Mouse (Mus musculus): Measurements from ENCODE around the gene Eif2b1. TPM values are rescaled to one million over a fixed set of nuclear protein-coding genes. Genes with fewer than 3 reads are reported as not detected.
A peak's percentile ranks its signal among the peaks of the same experiment; 100 is the strongest.
"Not testable (repeated sequence)": the region's sequence is repeated elsewhere in the genome, so short reads cannot be mapped to it uniquely, and the experiment has no call there.

Eif2b1 gene
- total RNA-seq, 4 experiments from 2014 or later = 34.2 to 36.9 (median 35.2) TPM

- not testable (repeated sequence) for DNase-seq (ENCODE audit: low spot score in 2 of 2)
These were observed 28.2 kb downstream of the Eif2b1 start for GRCm38 (mm10) chr5:124550737-124551136.

GRCm38 (mm10) chr5:124541602-124541973, 37.3 kb downstream of the Eif2b1 start:
- DNase-seq (ENCODE audit: low spot score in 2 of 2) = no peak

GRCm38 (mm10) chr5:124540905-124541601, 37.9 kb downstream of the Eif2b1 start:
- DNase-seq (ENCODE audit: low spot score in 2 of 2) = peak in 1 of 2 experiments; percentile 35

GRCm38 (mm10) chr5:124540383-124540786, 38.5 kb downstream of the Eif2b1 start, which contains the start of gene Tmed2:
Tmed2 (plus strand) TSS chr5:124540695.
- peak; percentile 96 to 98 for DNase-seq (ENCODE audit: low spot score in 2 of 2)

GRCm38 (mm10) chr5:124539905-124540304, 39.0 kb downstream of the Eif2b1 start:
- no peak for DNase-seq (ENCODE audit: low spot score in 2 of 2)

GRCm38 (mm10) chr5:124538813-124539792, 39.8 kb downstream of the Eif2b1 start:
- DNase-seq (ENCODE audit: low spot score in 2 of 2) = peak in 1 of 2 experiments; percentile 67

- peak in 1 of 2 experiments; percentile 30 for DNase-seq (ENCODE audit: low spot score in 2 of 2)
These were observed 42.2 kb downstream of the Eif2b1 start for GRCm38 (mm10) chr5:124536776-124537175.

- no peak for DNase-seq (ENCODE audit: low spot score in 2 of 2)
These were observed 43.9 kb downstream of the Eif2b1 start for GRCm38 (mm10) chr5:124535016-124535415.

- no peak for DNase-seq (ENCODE audit: low spot score in 2 of 2)
These were observed 46.5 kb downstream of the Eif2b1 start for GRCm38 (mm10) chr5:124532451-124532850.

GRCm38 (mm10) chr5:124531583-124531930, 47.4 kb downstream of the Eif2b1 start:
- no peak for DNase-seq (ENCODE audit: low spot score in 2 of 2)

GRCm38 (mm10) chr5:124530655-124531582, 48.0 kb downstream of the Eif2b1 start, which contains the start of gene Rilpl1:
Rilpl1 (minus strand) TSS chr5:124531391.
- DNase-seq (ENCODE audit: low spot score in 2 of 2) = peak; percentile 68 to 71

GRCm38 (mm10) chr5:124529697-124530096, 49.2 kb downstream of the Eif2b1 start:
- no peak for DNase-seq (ENCODE audit: low spot score in 2 of 2)

GRCm38 (mm10) chr5:124529191-124529651, 49.7 kb downstream of the Eif2b1 start:
- DNase-seq (ENCODE audit: low spot score in 2 of 2) = no peak

- DNase-seq (ENCODE audit: low spot score in 2 of 2) = no peak
These were observed 50.1 kb downstream of the Eif2b1 start for GRCm38 (mm10) chr5:124528791-124529190.

GRCm38 (mm10) chr5:124528351-124528750, 50.6 kb downstream of the Eif2b1 start:
- no peak for DNase-seq (ENCODE audit: low spot score in 2 of 2)

GRCm38 (mm10) chr5:124524943-124525342, 54.0 kb downstream of the Eif2b1 start:
- no peak for DNase-seq (ENCODE audit: low spot score in 2 of 2)

- no peak for DNase-seq (ENCODE audit: low spot score in 2 of 2)
These were observed 55.9 kb downstream of the Eif2b1 start for GRCm38 (mm10) chr5:124523032-124523431.

GRCm38 (mm10) chr5:124521588-124521987, 57.3 kb downstream of the Eif2b1 start:
- DNase-seq (ENCODE audit: low spot score in 2 of 2) = no peak
